Mouse (Mus musculus): ENCODE measurements around the gene Zfyve28. TPM values are rescaled to one million over a fixed set of nuclear protein-coding genes. Genes with fewer than 3 reads are reported as not detected.

Gene Zfyve28
- polyA plus RNA-seq, 2 experiments: 0.95 to 1.7 TPM

DNA sequence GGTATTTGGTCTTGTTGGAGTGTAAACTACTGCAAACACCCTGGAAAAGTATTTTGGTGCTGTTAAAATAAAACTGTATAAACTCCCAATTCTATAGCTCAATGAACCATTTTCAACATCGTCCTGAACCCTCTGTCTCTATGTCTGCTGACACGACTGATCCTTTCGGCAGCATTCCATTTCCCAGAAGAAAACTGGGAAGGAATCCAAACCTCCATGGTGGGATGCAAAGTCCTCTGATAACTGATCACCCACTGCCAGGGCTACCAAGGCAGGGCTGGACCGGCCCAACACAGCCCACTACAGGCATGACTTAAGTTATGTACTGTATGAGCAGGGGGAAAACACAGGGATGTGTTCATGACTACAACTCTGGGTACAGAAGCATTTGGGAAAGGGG lies 86.2 kb downstream of the Zfyve28 start:
- no peak overlapping the region for H3K27ac ChIP-seq (replicated peaks; ENCODE audit: low read depth, low read length)
- ATAC-seq (ENCODE audit: low FRiP score, low read depth) (no peak), DNase-seq (ENCODE audit: low spot score) (no peak)
- 88% methylated on average over 4 of the region's 4 CpGs for WGBS
- TF ChIP-seq POLR2A (IDR thresholded peaks at IDR 0.05; ENCODE audit: borderline replicate concordance, extremely low read depth, insufficient read depth, insufficient read length): no peak
- no peak overlapping the region for H3K4me3 ChIP-seq (replicated peaks; ENCODE audit: low read length)
- H3K27me3 ChIP-seq (ENCODE audit: control insufficient read depth, insufficient read depth, low read length): no peaks in the 10 kb centered on the region
- H3K9me3 ChIP-seq (ENCODE audit: control insufficient read depth, low read length): no peaks in the 10 kb centered on the region
- H3K9ac ChIP-seq (ENCODE audit: low read depth, low read length, severe bottlenecking): no peak overlapping the region
- no peaks in the 10 kb centered on the region for H3K4me1 ChIP-seq (ENCODE audit: control insufficient read depth, insufficient read depth, low read length)
- no peaks in the 10 kb centered on the region for H3K36me3 ChIP-seq (ENCODE audit: control insufficient read depth, insufficient read depth, low read length)
- no peak overlapping the region for H3K4me2 ChIP-seq (replicated peaks; ENCODE audit: low read depth, low read length, severe bottlenecking)

- Histone ChIP-seq H3K27ac (replicated peaks; ENCODE audit: low read depth, low read length) (no peak overlapping the region), H3K4me1 (ENCODE audit: control insufficient read depth, insufficient read depth, low read length) (no peaks in the 10 kb centered on the region), H3K4me3 (replicated peaks; ENCODE audit: low read length) (no peak overlapping the region), H3K27me3 (ENCODE audit: control insufficient read depth, insufficient read depth, low read length) (no peaks in the 10 kb centered on the region), H3K9me3 (ENCODE audit: control insufficient read depth, low read length) (no peaks in the 10 kb centered on the region), H3K4me2 (replicated peaks; ENCODE audit: low read depth, low read length, severe bottlenecking) (no peak overlapping the region), H3K36me3 (ENCODE audit: control insufficient read depth, insufficient read depth, low read length) (no peaks in the 10 kb centered on the region), H3K9ac (ENCODE audit: low read depth, low read length, severe bottlenecking) (no peak overlapping the region)
- TF ChIP-seq POLR2A (IDR thresholded peaks at IDR 0.05; ENCODE audit: borderline replicate concordance, extremely low read depth, insufficient read depth, insufficient read length): no peak
- 56% methylated on average over 2 of the region's 2 CpGs for WGBS
- ATAC-seq (ENCODE audit: low FRiP score, low read depth): no peak
- DNase-seq (ENCODE audit: low spot score): no peak
Measured at GRCm38 (mm10) chr5:34201396-34201795, 86.9 kb downstream of the Zfyve28 start.

DNA sequence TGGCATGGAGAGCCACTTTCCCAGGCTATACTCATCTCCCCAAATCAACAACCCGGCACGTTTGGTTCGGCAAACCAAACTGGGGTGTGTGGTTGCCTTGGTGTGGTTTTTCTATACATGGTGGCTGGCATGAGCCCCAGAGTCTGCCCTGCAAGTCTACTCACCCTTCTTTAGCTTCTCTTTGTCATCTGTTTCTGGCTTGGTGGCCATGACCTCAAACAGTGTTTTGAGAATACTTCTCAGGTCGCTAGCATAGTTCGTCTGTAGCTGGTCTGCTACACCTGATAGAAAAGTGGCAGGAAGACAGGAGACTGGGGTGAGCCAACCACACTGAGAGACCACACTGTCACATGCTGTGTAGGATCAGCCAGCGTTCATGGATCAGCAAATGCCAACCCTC lies 89.6 kb downstream of the Zfyve28 start:
- no peaks in the 10 kb centered on the region for H3K36me3 ChIP-seq (ENCODE audit: control insufficient read depth, insufficient read depth, low read length)
- H3K27ac ChIP-seq (replicated peaks; ENCODE audit: low read depth, low read length): no peak overlapping the region
- H3K4me3 ChIP-seq (replicated peaks; ENCODE audit: low read length): no peak overlapping the region
- DNase-seq (ENCODE audit: low spot score) (no peak), ATAC-seq (ENCODE audit: low FRiP score, low read depth) (no peak)
- no peak overlapping the region for H3K4me2 ChIP-seq (replicated peaks; ENCODE audit: low read depth, low read length, severe bottlenecking)
- no peak for TF ChIP-seq POLR2A (IDR thresholded peaks at IDR 0.05; ENCODE audit: borderline replicate concordance, extremely low read depth, insufficient read depth, insufficient read length)
- no peaks in the 10 kb centered on the region for H3K9me3 ChIP-seq (ENCODE audit: control insufficient read depth, low read length)
- WGBS: 91% methylated on average over 6 of the region's 6 CpGs
- no peak overlapping the region for H3K9ac ChIP-seq (ENCODE audit: low read depth, low read length, severe bottlenecking)
- no peaks in the 10 kb centered on the region for H3K4me1 ChIP-seq (ENCODE audit: control insufficient read depth, insufficient read depth, low read length)
- no peaks in the 10 kb centered on the region for H3K27me3 ChIP-seq (ENCODE audit: control insufficient read depth, insufficient read depth, low read length)

DNA sequence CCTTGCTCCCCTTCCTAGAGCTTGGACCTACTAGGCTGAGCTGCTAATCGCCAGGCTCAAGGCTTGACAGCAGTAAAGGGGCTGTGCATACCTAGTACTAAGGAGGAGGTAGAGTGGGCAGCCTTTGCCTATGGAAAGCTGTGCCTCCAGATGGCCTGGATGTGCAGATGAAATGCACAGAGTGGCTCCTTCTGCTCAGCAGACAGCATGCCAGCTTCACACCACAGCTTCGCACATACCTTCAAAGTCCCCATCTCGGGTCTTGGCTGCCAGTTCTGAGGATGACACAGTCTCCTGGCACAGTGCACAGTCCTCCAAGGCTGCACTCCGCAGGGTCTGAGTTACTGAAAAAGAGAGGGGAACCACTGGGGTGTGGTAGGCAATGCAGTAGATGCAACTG lies 91.0 kb downstream of the Zfyve28 start:
- H3K9me3 ChIP-seq (ENCODE audit: control insufficient read depth, low read length): no peaks in the 10 kb centered on the region
- H3K27me3 ChIP-seq (ENCODE audit: control insufficient read depth, insufficient read depth, low read length): no peaks in the 10 kb centered on the region
- no peaks in the 10 kb centered on the region for H3K36me3 ChIP-seq (ENCODE audit: control insufficient read depth, insufficient read depth, low read length)
- no peak overlapping the region for H3K9ac ChIP-seq (ENCODE audit: low read depth, low read length, severe bottlenecking)
- 71% methylated on average over 4 of the region's 4 CpGs for WGBS
- no peaks in the 10 kb centered on the region for H3K4me1 ChIP-seq (ENCODE audit: control insufficient read depth, insufficient read depth, low read length)
- H3K27ac ChIP-seq (replicated peaks; ENCODE audit: low read depth, low read length): no peak overlapping the region
- H3K4me2 ChIP-seq (replicated peaks; ENCODE audit: low read depth, low read length, severe bottlenecking): no peak overlapping the region
- no peak for ATAC-seq (ENCODE audit: low FRiP score, low read depth)
- no peak for DNase-seq (ENCODE audit: low spot score)
- no peak overlapping the region for H3K4me3 ChIP-seq (replicated peaks; ENCODE audit: low read length)
- TF ChIP-seq POLR2A (IDR thresholded peaks at IDR 0.05; ENCODE audit: borderline replicate concordance, extremely low read depth, insufficient read depth, insufficient read length): no peak

GRCm38 (mm10) chr5:34196423-34196822 lies 91.8 kb downstream of the Zfyve28 start:
- Histone ChIP-seq H3K9me3 (ENCODE audit: control insufficient read depth, low read length) (no peaks in the 10 kb centered on the region), H3K27ac (replicated peaks; ENCODE audit: low read depth, low read length) (no peak overlapping the region), H3K4me2 (replicated peaks; ENCODE audit: low read depth, low read length, severe bottlenecking) (no peak overlapping the region), H3K27me3 (ENCODE audit: control insufficient read depth, insufficient read depth, low read length) (no peaks in the 10 kb centered on the region), H3K4me3 (replicated peaks; ENCODE audit: low read length) (no peak overlapping the region), H3K4me1 (ENCODE audit: control insufficient read depth, insufficient read depth, low read length) (no peaks in the 10 kb centered on the region), H3K9ac (ENCODE audit: low read depth, low read length, severe bottlenecking) (no peak overlapping the region), H3K36me3 (ENCODE audit: control insufficient read depth, insufficient read depth, low read length) (no peaks in the 10 kb centered on the region)
- DNase-seq (ENCODE audit: low spot score): no peak
- ATAC-seq (ENCODE audit: low FRiP score, low read depth): no peak
- WGBS: 77% methylated on average over 7 of the region's 7 CpGs
- no peak for TF ChIP-seq POLR2A (IDR thresholded peaks at IDR 0.05; ENCODE audit: borderline replicate concordance, extremely low read depth, insufficient read depth, insufficient read length)

DNA sequence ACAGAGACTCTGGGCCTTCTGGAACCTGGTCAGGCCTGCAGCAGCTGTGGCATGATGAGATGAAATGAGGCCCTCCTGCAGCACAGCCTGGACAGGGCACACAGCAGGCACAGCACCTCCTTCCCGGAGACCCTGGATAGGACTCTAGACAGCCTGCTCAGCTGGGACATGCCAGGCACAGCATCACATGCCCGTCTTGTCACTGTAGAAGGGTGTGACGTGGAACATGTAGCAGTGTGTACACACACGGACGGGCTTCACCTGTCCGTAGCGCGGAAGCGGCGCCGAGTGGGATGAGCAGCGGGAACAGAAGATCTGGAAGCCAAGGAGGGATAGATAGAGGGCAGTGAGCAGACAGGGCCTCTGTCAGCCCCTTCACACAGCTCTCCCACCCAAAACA lies 92.5 kb downstream of the Zfyve28 start:
- no peaks in the 10 kb centered on the region for H3K27me3 ChIP-seq (ENCODE audit: control insufficient read depth, insufficient read depth, low read length)
- no peak overlapping the region for H3K27ac ChIP-seq (replicated peaks; ENCODE audit: low read depth, low read length)
- 86% methylated on average over 12 of the region's 12 CpGs for WGBS
- TF ChIP-seq POLR2A (IDR thresholded peaks at IDR 0.05; ENCODE audit: borderline replicate concordance, extremely low read depth, insufficient read depth, insufficient read length): no peak
- H3K4me1 ChIP-seq (ENCODE audit: control insufficient read depth, insufficient read depth, low read length): no peaks in the 10 kb centered on the region
- H3K4me2 ChIP-seq (replicated peaks; ENCODE audit: low read depth, low read length, severe bottlenecking): no peak overlapping the region
- DNase-seq (ENCODE audit: low spot score) (no peak), ATAC-seq (ENCODE audit: low FRiP score, low read depth) (no peak)
- no peaks in the 10 kb centered on the region for H3K9me3 ChIP-seq (ENCODE audit: control insufficient read depth, low read length)
- no peak overlapping the region for H3K9ac ChIP-seq (ENCODE audit: low read depth, low read length, severe bottlenecking)
- H3K4me3 ChIP-seq (replicated peaks; ENCODE audit: low read length): no peak overlapping the region
- no peaks in the 10 kb centered on the region for H3K36me3 ChIP-seq (ENCODE audit: control insufficient read depth, insufficient read depth, low read length)

All from limb, embryonic 14.5 days (tissue).